Mouse (Mus musculus) frontal cortex, adult 2 months (tissue): ENCODE measurements around the gene Gm5129. TPM values are rescaled to one million over a fixed set of nuclear protein-coding genes. Genes with fewer than 3 reads are reported as not detected.
"Not testable (repeated sequence)": the region's sequence is repeated elsewhere in the genome, so short reads cannot be mapped to it uniquely, and the experiment has no call there.

Experiments
- DNase-seq, 2 experiments: peaks; one replicate each; pipeline ENCODE4 v3.0.0; 2022; ENCODE audit warnings: low spot score in 1 of 2; ENCODE audit errors: extremely low spot score in 1 of 2
- polyA plus RNA-seq: library from polyadenylated mRNA; depleted of rRNA; stranded (reverse); fragments of >200 nt; gene quantifications from 2 replicates; pipeline ENCODE4 v1.2.3, GENCODE M21; 2012; rRNA removed

Gm5129 gene
- polyA plus RNA-seq, 1 experiment, result not detected

GRCm38 (mm10) chr5:29734831-29735510 is 765 bp downstream of the Gm5129 start:
- peak in 1 of 2 experiments; percentile 17 for DNase-seq

GRCm38 (mm10) chr5:29726070-29726469 is 9.7 kb downstream of the Gm5129 start:
- not testable (repeated sequence) for DNase-seq

DNA sequence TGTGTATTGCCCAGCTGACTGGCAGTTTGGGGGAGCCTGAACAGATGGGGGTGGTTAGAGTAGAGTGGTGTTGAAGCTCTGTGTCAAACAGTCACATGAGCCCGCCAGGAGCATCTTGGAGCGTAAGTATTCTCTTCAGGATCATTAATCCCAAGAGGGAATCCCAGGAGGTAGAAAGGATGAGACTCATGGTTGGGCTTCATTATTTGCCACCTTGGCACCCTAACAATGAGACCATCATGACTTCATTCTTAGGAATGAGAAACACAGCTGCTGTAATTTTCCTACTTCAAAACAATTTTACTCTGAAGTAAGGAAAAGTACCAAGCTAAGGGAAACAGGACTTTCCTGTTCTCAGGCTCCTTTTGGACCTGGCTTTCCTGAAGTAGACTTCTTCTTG is 10.4 kb downstream of the Gm5129 start:
- DNase-seq, result no peak

- no peak for DNase-seq
Observed at GRCm38 (mm10) chr5:29721159-29721558, 14.6 kb downstream of the Gm5129 start.

GRCm38 (mm10) chr5:29712906-29713305 is 22.8 kb downstream of the Gm5129 start:
- no peak for DNase-seq

GRCm38 (mm10) chr5:29711631-29712030 is 24.1 kb downstream of the Gm5129 start:
- peak in 1 of 2 experiments; percentile 37 for DNase-seq

DNA sequence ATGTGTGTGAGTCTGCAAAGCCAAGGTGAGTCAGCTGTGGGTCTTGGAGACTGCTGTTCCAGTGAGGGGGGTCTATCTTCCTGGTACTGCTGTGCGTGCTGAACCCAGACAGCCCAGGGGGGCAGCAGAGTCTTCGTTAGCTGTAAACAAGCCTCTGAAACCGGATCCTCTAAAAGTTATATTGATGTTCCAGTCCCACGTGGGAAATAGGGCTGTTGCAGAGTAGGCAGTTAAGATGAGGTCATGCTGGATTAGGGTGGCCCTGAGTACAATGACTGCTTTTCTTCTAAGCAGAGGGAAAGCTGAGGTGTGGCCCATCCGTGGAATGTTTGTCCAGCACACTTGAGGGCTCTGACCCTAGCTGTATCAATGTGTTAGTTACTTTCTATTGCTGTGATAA is 27.5 kb downstream of the Gm5129 start:
- DNase-seq, result no peak

- DNase-seq, result no peak
Observed at GRCm38 (mm10) chr5:29707241-29707640, 28.5 kb downstream of the Gm5129 start.

GRCm38 (mm10) chr5:29699520-29700202 is 36.1 kb downstream of the Gm5129 start:
- peak in 1 of 2 experiments; percentile 13 for DNase-seq

GRCm38 (mm10) chr5:29698493-29698892 is 37.2 kb downstream of the Gm5129 start:
- no peak for DNase-seq

DNA sequence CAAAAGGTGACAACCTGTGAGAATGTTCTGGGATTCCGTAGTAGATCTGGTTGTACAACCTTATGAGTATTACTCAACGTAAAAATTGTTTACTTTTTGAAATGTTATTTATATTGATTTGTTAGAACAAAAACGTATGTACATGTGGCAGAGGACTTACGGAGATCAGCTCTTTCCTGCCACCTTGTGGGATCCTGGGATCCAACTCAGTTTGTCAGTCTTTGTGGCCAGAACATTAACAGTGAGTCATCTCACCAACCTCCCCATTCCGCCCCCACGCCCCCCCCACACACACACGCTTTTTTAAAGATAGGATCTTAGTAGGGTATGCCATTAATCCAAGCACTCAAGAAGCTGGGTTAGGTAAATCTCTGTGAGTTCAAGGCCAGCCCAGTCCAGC is 47.4 kb downstream of the Gm5129 start:
- no peak for DNase-seq

DNA sequence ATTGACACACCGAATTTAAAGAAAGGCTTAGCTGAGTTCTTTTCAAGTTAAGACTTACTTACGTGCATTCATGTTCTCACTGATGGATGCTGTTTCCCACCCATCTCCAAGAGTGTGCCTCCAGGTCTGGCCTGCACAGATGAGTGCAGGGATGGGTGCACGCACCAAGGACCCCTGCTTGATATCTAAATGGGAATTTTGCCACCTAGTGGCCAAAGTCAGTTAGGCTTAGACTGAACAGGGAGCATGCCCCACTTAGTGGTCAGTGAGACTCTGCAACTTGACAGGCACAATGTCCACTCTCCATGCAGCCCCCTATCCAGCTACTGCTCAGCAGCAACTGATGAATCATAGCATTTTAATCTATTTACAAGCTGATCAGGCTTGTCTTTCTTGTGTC is 48.1 kb downstream of the Gm5129 start:
- peak in 1 of 2 experiments; percentile 23 for DNase-seq

Other genes with a start within 250 kb of the Gm5129 start
- 37.6 and 37.9 TPM in 2 replicates for gene Ube3c, start 166.7 kb downstream of the Gm5129 start, polyA plus RNA-seq
- gene Dnajb6, start 248 bp downstream of the Gm5129 start, polyA plus RNA-seq, result 195 and 200 TPM in 2 replicates